Mouse (Mus musculus) bone marrow, adult 2 months (tissue): ENCODE data around the gene Bbs7.

Experiments used
- CTCF ChIP-seq: fragments of 200-500 bp; IDR thresholded peaks from 2 replicates; pipeline ENCODE4 v1.5.1; 2011; ENCODE audit warnings: low read length, control low read depth; ENCODE audit not compliant: control insufficient read depth, insufficient read depth
- POLR2A ChIP-seq: fragments of 200-500 bp; IDR thresholded peaks from 2 replicates; pipeline ENCODE4 v1.6.1; 2011; ENCODE audit warnings: low read depth, mild to moderate bottlenecking, control low read depth, low read length, borderline replicate concordance; ENCODE audit not compliant: control insufficient read depth

GRCm38 (mm10) chr3:36598811-36599210 lies 14.5 kb downstream of the Bbs7 start:
- TF ChIP-seq CTCF: no peak
- TF ChIP-seq POLR2A: no peak
